Mouse (Mus musculus): Measurements from ENCODE around the gene Hist1h2ap. TPM values are rescaled to one million over a fixed set of nuclear protein-coding genes. Genes with fewer than 3 reads are reported as not detected.
"Not testable (repeated sequence)": the region's sequence is repeated elsewhere in the genome, so short reads cannot be mapped to it uniquely, and the experiment has no call there.

Gene Hist1h2ap
- polyA plus RNA-seq, 1 experiment from 2014 or later, result 855 TPM

DNA sequence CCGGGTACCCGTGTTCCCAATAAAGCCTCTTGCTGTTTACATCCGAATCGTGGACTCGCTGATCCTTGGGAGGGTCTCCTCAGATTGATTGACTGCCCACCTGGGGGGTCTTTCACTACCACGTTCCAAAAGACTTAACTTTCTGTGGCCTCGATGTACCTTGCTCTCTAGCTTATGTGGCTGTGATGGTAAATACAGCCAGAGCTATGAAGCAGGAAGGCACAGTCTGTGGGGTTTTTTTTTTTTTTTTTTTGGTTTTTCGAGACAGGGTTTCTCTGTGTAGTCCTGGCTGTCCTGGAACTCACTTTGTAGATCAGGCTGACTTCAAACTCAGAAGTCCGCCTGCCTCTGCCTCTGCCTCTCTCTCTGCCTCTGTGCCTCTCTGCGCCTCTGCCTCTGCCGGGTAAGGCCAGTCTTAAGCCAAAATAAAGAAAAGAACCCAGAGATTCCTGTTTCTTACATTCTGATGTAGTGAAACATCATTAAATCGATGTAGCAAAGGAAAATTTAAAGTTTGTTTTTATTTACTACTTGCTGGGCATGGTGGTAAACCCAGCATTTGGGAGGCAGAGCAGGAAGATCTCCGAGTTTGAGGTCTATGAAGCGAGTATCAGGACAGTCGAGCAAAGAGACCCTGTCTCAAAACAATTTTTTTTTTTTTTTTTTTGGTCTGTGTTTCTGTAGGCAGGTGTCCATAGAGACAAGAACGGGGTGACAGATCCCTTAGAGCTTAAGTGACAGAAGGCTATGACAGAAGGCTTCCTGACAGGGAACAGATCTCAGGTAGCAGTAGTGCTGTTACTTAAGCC lies 13.0 kb downstream of the Hist1h2ap start:
- H3K27me3 ChIP-seq (ENCODE audit: control insufficient read depth, insufficient read depth, low read length); H3K4me2 ChIP-seq (ENCODE audit: low read length); H3K9ac ChIP-seq (replicated peaks; ENCODE audit: low read length); H3K9me3 ChIP-seq (ENCODE audit: control insufficient read depth, low read length); H3K4me3 ChIP-seq (replicated peaks; ENCODE audit: low read depth, low read length); DNase-seq; H3K27ac ChIP-seq (replicated peaks; ENCODE audit: low read depth, low read length); H3K36me3 ChIP-seq (ENCODE audit: control insufficient read depth, insufficient read depth, low read length); ATAC-seq (ENCODE audit: low FRiP score, low TSS enrichment); H3K4me1 ChIP-seq (ENCODE audit: control insufficient read depth, insufficient read depth, low read length): not testable (repeated sequence)
- WGBS, result 57% methylated on average over 6 of the region's 16 CpGs

DNA sequence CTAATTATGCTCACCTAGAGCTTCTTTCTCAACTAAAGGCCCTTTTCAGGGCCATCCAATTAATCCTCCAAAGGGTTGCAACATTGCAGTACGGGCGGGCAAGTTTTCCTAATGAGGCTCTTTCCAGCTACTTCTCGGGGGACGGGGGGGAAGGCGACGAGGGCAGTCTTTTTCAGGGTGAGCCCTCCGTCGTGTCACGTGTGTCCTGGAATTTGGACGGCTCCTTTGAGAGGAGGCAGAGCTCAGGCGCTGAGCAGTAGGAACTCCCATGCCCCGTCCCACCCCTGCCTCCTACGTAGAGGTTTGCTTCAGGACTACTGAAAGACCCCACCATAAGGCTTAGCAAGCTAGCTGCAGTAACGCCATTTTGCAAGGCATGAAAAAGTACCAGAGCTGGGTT lies 21.2 kb downstream of the Hist1h2ap start:
- H3K4me3 ChIP-seq (replicated peaks; ENCODE audit: low read depth, low read length); H3K36me3 ChIP-seq (ENCODE audit: control insufficient read depth, insufficient read depth, low read length); H3K27me3 ChIP-seq (ENCODE audit: control insufficient read depth, insufficient read depth, low read length); H3K9ac ChIP-seq (replicated peaks; ENCODE audit: low read length); H3K4me1 ChIP-seq (ENCODE audit: control insufficient read depth, insufficient read depth, low read length); DNase-seq; H3K27ac ChIP-seq (replicated peaks; ENCODE audit: low read depth, low read length); H3K9me3 ChIP-seq (ENCODE audit: control insufficient read depth, low read length): not testable (repeated sequence)
- ATAC-seq (ENCODE audit: low FRiP score, low TSS enrichment), result peak; percentile 31; the same call in 1 of the 2 replicates
- H3K4me2 ChIP-seq (ENCODE audit: low read length), result peak overlapping the region; percentile 37
- 0% methylated on average over 13 of the region's 14 CpGs for WGBS

DNA sequence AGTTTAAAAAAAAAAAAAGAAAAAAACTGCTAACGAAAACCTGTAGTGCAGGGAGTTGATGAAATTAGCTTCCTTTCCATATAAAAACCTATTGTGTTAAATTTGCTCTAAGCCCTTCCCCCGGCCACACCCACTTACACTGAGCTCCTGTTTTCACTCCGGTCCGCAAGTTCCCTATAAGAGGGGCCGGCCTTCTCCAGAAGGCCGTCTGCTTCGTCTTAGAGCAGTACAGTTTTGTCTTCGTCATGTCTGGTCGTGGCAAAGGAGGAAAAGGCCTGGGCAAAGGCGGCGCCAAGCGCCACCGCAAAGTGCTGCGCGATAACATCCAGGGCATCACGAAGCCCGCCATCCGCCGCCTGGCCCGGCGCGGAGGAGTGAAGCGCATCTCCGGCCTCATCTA lies 21.8 kb downstream of the Hist1h2ap start, which contains the start of gene Hist1h4m:
Hist1h4m (plus strand) TSS at position 208 of the 400 bp plus-strand sequence.
- not testable (repeated sequence) for H3K27ac ChIP-seq (replicated peaks; ENCODE audit: low read depth, low read length); H3K27me3 ChIP-seq (ENCODE audit: control insufficient read depth, insufficient read depth, low read length); H3K9ac ChIP-seq (replicated peaks; ENCODE audit: low read length); DNase-seq; H3K4me1 ChIP-seq (ENCODE audit: control insufficient read depth, insufficient read depth, low read length); H3K9me3 ChIP-seq (ENCODE audit: control insufficient read depth, low read length); H3K4me3 ChIP-seq (replicated peaks; ENCODE audit: low read depth, low read length); H3K36me3 ChIP-seq (ENCODE audit: control insufficient read depth, insufficient read depth, low read length)
- ATAC-seq (ENCODE audit: low FRiP score, low TSS enrichment), result peak; percentile 71
- H3K4me2 ChIP-seq (ENCODE audit: low read length), result peak within 1 kb of the TSS; percentile 37
- WGBS, result no CpG with 5 or more reads among the region's 24 CpGs

DNA sequence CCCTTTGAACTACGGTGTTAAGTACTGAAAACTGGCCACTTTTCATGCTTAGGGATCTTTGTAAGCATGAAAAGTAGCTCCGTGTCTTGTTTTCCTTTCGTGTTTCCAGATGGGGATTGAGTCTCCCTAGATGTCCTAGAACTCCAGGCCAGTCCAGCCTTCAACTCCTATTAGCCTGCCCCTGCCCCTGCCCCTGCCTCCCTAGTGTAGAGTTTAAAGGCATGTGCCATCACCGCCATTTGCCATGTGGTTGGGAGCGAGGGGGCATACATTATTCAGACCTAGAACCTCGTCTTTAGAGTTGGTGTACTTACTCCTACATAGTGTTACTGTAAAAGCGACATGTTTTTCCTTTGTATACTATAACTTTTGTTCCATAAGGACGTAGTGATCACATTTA lies 22.2 kb downstream of the Hist1h2ap start:
- H3K4me3 ChIP-seq (replicated peaks; ENCODE audit: low read depth, low read length); H3K4me2 ChIP-seq (ENCODE audit: low read length); H3K27me3 ChIP-seq (ENCODE audit: control insufficient read depth, insufficient read depth, low read length); H3K27ac ChIP-seq (replicated peaks; ENCODE audit: low read depth, low read length); H3K4me1 ChIP-seq (ENCODE audit: control insufficient read depth, insufficient read depth, low read length); H3K9me3 ChIP-seq (ENCODE audit: control insufficient read depth, low read length); DNase-seq; H3K9ac ChIP-seq (replicated peaks; ENCODE audit: low read length); H3K36me3 ChIP-seq (ENCODE audit: control insufficient read depth, insufficient read depth, low read length): not testable (repeated sequence)
- ATAC-seq (ENCODE audit: low FRiP score, low TSS enrichment), result 0 out of 2 replicates have a peak, but pooled peaks have one; percentile 7
- no CpG with 5 or more reads among the region's 8 CpGs for WGBS

DNA sequence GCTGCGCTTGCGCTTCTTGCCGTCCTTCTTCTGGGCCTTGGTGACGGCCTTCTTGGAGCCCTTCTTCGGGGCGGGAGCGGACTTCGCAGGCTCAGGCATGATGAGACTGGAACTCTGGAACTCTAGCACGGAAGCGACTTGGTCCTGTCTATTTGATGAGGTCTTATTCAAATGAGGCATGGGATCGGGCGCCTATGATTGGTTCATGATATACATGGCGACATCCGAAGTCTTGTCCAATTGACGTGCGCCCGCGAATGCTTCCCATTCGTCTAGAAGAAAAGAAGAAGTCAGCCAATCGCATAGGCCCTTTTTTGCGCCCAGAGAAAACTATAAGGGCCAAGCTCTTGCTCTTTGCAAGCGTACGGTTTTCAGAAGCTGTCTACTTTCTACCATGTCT lies 23.2 kb downstream of the Hist1h2ap start, which contains the start of the genes Hist1h2bq and Hist1h2ao:
Hist1h2bq (minus strand) TSS at position 125 of the 400 bp plus-strand sequence.
Hist1h2ao (plus strand) TSS at position 393 of the 400 bp plus-strand sequence.
- H3K27me3 ChIP-seq (ENCODE audit: control insufficient read depth, insufficient read depth, low read length); DNase-seq; H3K9ac ChIP-seq (replicated peaks; ENCODE audit: low read length); H3K27ac ChIP-seq (replicated peaks; ENCODE audit: low read depth, low read length); H3K4me1 ChIP-seq (ENCODE audit: control insufficient read depth, insufficient read depth, low read length); H3K4me3 ChIP-seq (replicated peaks; ENCODE audit: low read depth, low read length); H3K36me3 ChIP-seq (ENCODE audit: control insufficient read depth, insufficient read depth, low read length); H3K4me2 ChIP-seq (ENCODE audit: low read length); H3K9me3 ChIP-seq (ENCODE audit: control insufficient read depth, low read length): not testable (repeated sequence)
- no CpG with 5 or more reads among the region's 23 CpGs for WGBS
- ATAC-seq (ENCODE audit: low FRiP score, low TSS enrichment), result peak; percentile 98

DNA sequence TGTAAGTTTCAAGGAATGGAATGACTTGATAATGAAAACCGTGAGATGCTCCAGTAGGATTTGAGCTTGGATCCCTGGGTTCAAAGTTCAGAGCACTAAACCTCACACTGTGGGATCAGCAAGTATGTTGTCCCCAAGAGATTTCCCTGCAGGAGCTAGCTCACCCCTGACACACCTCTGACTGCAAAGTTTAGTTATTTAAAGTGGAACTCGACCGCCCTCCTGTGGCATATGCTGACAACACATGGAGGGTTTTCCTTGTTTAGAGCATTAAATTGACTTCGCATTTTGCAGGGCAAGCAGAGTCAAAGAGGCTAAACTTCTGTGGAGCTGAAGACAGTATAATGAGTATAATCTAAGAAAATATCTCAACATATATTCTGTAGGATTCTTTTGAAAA lies 30.2 kb downstream of the Hist1h2ap start:
- H3K27me3 ChIP-seq (ENCODE audit: control insufficient read depth, insufficient read depth, low read length); H3K4me2 ChIP-seq (ENCODE audit: low read length); H3K27ac ChIP-seq (replicated peaks; ENCODE audit: low read depth, low read length); H3K9me3 ChIP-seq (ENCODE audit: control insufficient read depth, low read length); H3K36me3 ChIP-seq (ENCODE audit: control insufficient read depth, insufficient read depth, low read length); H3K4me3 ChIP-seq (replicated peaks; ENCODE audit: low read depth, low read length); H3K9ac ChIP-seq (replicated peaks; ENCODE audit: low read length); H3K4me1 ChIP-seq (ENCODE audit: control insufficient read depth, insufficient read depth, low read length); DNase-seq: not testable (repeated sequence)
- WGBS, result no CpG with 5 or more reads among the region's 4 CpGs
- peak; percentile 76 for ATAC-seq (ENCODE audit: low FRiP score, low TSS enrichment)

DNA sequence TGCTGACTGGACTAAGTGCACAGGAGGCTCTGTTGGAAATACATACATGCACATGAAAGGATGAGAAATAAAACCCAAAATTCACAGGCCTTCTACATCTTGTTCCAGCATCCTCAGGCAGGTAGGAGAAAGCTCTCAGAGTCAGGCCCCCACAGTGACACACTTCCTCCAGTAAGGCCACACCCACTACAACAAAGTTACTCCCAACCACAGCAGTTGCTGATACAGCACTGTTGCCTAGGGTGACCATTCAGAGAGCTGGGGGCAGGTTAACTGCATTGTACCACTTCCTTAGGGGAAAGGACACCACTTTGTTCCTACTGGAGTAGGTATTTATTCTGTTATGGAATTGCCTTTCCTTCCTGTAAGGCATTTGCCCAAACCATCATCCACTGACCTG lies 36.1 kb downstream of the Hist1h2ap start:
- not testable (repeated sequence) for H3K27me3 ChIP-seq (ENCODE audit: control insufficient read depth, insufficient read depth, low read length); H3K4me3 ChIP-seq (replicated peaks; ENCODE audit: low read depth, low read length); H3K36me3 ChIP-seq (ENCODE audit: control insufficient read depth, insufficient read depth, low read length); H3K9me3 ChIP-seq (ENCODE audit: control insufficient read depth, low read length); H3K4me1 ChIP-seq (ENCODE audit: control insufficient read depth, insufficient read depth, low read length); H3K9ac ChIP-seq (replicated peaks; ENCODE audit: low read length); ATAC-seq (ENCODE audit: low FRiP score, low TSS enrichment); DNase-seq; H3K27ac ChIP-seq (replicated peaks; ENCODE audit: low read depth, low read length); H3K4me2 ChIP-seq (ENCODE audit: low read length)

DNA sequence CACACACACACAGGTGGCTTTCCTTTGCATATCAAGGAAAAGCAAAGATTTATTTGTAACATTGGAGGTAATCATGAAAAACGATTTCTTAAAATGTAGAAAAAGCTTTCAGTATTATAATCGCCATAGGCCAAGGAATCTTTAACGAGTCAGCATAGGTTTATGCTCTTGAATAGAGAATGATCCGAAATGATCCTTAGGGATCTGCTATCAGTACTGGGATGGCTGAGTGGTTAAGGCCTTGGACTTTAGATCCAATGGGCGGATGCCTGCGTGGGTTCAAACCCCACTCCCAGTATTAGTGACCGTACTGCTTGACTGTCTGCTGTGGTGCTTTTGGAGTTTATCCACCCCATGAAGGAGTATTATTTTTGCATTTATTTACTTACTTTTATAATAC lies 37.7 kb downstream of the Hist1h2ap start:
- DNase-seq, result no peak
- Histone ChIP-seq H3K4me3 (replicated peaks; ENCODE audit: low read depth, low read length) (no peak overlapping the region), H3K9me3 (ENCODE audit: control insufficient read depth, low read length) (no peaks in the 10 kb centered on the region), H3K4me2 (ENCODE audit: low read length) (no peak overlapping the region), H3K36me3 (ENCODE audit: control insufficient read depth, insufficient read depth, low read length) (no peaks in the 10 kb centered on the region), H3K27me3 (ENCODE audit: control insufficient read depth, insufficient read depth, low read length) (no peaks in the 10 kb centered on the region), H3K27ac (replicated peaks; ENCODE audit: low read depth, low read length) (no peak overlapping the region), H3K4me1 (ENCODE audit: control insufficient read depth, insufficient read depth, low read length) (no peaks in the 10 kb centered on the region), H3K9ac (replicated peaks; ENCODE audit: low read length) (no peak overlapping the region)
- WGBS, result 92% methylated on average over 7 of the region's 7 CpGs
- no peak for ATAC-seq (ENCODE audit: low FRiP score, low TSS enrichment)

Data from midbrain, embryonic 14.5 days (tissue).